Mouse (Mus musculus) spleen, postnatal 14 days (tissue): ENCODE measurements around the gene Ube2j2.

Experiments used
- DNase-seq, 2 experiments: peaks; one replicate each; pipeline ENCODE4 v3.0.0; 2021 to 2022; ENCODE audit warnings: low spot score in 2 of 2

Ube2j2 gene

GRCm38 (mm10) chr4:155962167-155962971 lies 18.7 kb downstream of the Ube2j2 start, which contains the start of gene C1qtnf12:
TSS of gene C1qtnf12 (plus strand) at chr4:155962318.
- peak in 1 of 2 experiments; percentile 24 for DNase-seq

- DNase-seq = no peak
Measured at GRCm38 (mm10) chr4:155963106-155963505, 19.5 kb downstream of the Ube2j2 start.

DNA sequence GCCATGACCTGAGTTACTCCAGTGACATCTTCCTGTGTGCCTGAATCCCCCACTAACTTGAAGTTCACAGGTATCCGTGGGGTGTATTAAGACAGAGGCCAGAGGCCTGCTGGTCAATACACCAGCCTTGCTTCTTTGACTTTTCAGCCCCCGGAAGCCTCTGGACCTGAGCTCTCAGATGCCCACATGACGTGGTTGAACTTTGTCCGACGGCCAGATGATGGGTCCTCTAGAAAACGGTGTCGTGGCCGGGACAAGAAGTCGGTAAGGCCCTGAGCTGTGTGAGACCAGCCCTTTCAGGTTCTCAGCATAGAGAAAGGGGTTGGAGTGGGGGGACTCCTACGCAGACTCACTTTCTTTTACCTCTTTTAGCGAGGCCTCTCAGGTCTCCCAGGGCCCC lies 20.8 kb downstream of the Ube2j2 start:
- no peak for DNase-seq

DNA sequence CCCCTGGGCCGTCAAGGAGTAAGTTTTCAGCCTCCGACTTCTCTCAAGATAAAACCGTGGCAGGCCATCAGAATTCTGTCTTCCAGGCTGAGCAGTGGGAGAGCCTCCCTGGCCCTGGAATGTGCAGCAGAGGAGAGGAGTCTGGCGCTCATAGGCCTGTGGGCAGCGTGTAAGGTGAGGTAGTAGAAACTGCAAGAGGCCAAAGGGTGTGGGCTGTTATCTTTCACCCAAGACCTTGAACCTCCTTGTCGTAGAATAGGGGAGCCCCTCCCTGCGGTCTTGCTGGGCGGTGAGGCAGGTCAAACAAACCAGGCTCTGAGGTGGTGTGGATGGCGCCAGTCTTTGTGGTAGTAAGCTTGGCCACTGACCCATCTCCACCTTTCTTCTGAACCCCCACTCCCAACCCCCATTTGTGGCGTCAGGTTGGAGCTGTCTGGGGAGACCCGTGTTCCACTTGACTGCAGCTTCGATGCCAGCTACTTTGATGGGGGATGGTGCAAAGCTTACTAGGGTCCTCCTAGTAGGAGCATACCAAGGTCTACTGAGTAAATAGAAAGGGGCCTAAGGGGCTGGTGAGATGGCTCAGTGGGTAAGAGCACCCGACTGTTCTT lies 25.5 kb downstream of the Ube2j2 start:
- DNase-seq = no peak

DNA sequence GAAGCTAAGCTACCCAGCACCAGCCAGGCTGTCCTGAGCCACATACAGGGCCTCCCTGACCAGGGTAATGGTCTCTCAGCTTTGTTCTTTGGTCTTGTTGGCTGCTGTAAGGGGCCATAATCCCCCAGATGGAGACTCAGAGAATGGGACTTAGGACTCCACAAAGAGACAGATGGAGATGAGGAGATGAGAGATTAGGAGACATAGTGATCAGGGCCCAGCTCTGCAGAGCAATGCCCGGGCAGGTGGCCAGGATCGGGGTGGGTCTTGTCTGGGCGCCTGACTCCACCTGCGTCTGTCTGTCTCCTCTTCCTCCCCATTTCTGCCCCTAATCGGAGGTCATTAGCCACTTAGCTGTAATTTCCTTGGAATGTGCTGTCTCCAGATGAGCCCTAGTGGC lies 26.7 kb downstream of the Ube2j2 start:
- DNase-seq = no peak

GRCm38 (mm10) chr4:155972651-155973050 lies 29.0 kb downstream of the Ube2j2 start:
- DNase-seq = no peak

GRCm38 (mm10) chr4:155973239-155973638 lies 29.6 kb downstream of the Ube2j2 start:
- DNase-seq = no peak

GRCm38 (mm10) chr4:155981436-155982082 lies 37.9 kb downstream of the Ube2j2 start:
- no peak for DNase-seq

DNA sequence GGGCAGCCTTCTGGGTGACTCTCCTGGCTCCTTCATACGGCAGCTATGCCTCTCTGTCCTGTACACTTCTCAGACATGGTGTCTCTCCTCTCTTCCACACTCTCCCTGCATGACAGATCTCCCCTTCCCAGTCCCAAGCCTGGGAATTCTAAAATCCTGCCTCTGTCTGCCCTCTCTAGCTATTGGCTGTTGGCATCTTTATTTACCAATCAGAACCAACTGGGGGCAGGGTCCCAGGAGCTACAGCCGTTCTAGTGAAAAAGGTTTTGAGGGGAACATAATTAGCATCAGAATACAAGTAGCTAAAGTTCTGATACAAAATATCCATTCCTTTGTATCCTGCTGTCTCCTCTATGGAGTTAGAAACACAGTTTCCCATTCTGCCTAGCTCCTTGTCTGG lies 40.2 kb downstream of the Ube2j2 start:
- DNase-seq = no peak

DNA sequence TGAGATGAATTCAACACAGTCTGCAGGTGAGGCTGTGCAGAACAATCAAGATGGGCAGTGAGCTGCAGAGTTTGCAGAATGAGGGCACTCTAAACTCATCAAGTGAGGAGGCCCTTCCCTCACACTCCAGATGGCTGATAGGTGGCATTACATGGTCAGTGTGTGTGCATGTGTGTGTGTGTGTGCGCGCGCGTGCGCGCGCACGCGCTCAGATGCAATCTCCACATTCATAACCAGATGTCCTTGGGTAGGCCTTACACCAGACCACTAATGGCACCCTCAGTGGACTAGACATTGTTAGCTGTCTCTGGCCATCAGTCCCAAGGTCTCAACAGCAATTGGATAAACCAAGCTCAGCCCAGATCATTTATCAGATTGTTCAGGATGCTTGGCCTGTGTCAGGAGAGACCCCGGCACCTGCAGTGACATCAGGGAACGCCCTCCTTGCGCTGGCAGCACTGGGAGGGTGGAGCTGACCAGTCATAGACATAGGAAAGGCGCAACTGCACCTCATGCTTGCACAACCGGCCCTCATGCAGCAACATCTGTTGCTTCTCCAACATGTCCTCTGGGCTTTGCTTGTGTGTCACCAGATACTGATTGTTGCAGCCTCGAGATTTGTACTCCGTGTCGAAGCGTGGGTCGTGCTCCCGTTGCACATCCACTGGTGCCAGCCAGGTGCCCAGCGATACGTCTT lies 47.7 kb downstream of the Ube2j2 start:
- peak in 1 of 2 experiments; percentile 23 for DNase-seq

- DNase-seq = no peak
Measured at GRCm38 (mm10) chr4:155991908-155992230, 48.2 kb downstream of the Ube2j2 start.

- DNase-seq = peak; percentile 69 to 82
Measured at GRCm38 (mm10) chr4:155992241-155992905, 48.7 kb downstream of the Ube2j2 start, which contains the start of the genes B3galt6 and Sdf4. TSS of gene B3galt6 (minus strand) at chr4:155992649. TSS of gene Sdf4 (plus strand) at chr4:155992872.

- peak; percentile 92 to 96 for DNase-seq
Measured at GRCm38 (mm10) chr4:155992906-155993547, 49.4 kb downstream of the Ube2j2 start.

GRCm38 (mm10) chr4:155993606-155994005 lies 50.0 kb downstream of the Ube2j2 start:
- DNase-seq = no peak

GRCm38 (mm10) chr4:156004109-156004508 lies 60.5 kb downstream of the Ube2j2 start:
- DNase-seq = no peak

GRCm38 (mm10) chr4:156008369-156008768 lies 64.7 kb downstream of the Ube2j2 start:
- no peak for DNase-seq
